Mouse (Mus musculus): Measurements from ENCODE around the gene Gsk3a. TPM values are rescaled to one million over a fixed set of nuclear protein-coding genes. Genes with fewer than 3 reads are reported as not detected.

The Gsk3a gene
- polyA plus RNA-seq, 1 experiment: 77.3 TPM

GRCm38 (mm10) chr7:25283637-25284036, 46.0 kb upstream of the Gsk3a start:
- Histone ChIP-seq H3K4me1 (ENCODE audit: control insufficient read depth, insufficient read depth, low read length) (peaks cover 2% of the 10 kb centered on the region), H3K9me3 (replicated peaks; ENCODE audit: control insufficient read depth, insufficient read depth, low read length, poor library complexity, severe bottlenecking) (no peaks in the 10 kb centered on the region), H3K27ac (ENCODE audit: insufficient read depth, low read length) (no peak overlapping the region), H3K36me3 (ENCODE audit: control insufficient read depth, insufficient read depth, low read length, poor library complexity, severe bottlenecking) (peaks cover 34% of the 10 kb centered on the region), H3K27me3 (ENCODE audit: control insufficient read depth, insufficient read depth, low read length, poor library complexity, severe bottlenecking) (no peaks in the 10 kb centered on the region), H3K4me3 (ENCODE audit: low read depth, low read length) (peak overlapping the region; percentile 79), H3K9ac (ENCODE audit: low read depth, poor library complexity, severe bottlenecking) (peak overlapping the region; percentile 93)
- TF ChIP-seq POLR2A (IDR thresholded peaks at IDR 0.05; ENCODE audit: insufficient read depth, low read length) (no peak), CTCF (IDR thresholded peaks at IDR 0.05; ENCODE audit: low read depth, low read length) (no peak), EP300 (IDR thresholded peaks at IDR 0.05; ENCODE audit: insufficient read depth, low read depth, low read length) (no peak)

GRCm38 (mm10) chr7:25282731-25283211, 45.1 kb upstream of the Gsk3a start:
- TF ChIP-seq EP300 (IDR thresholded peaks at IDR 0.05; ENCODE audit: insufficient read depth, low read depth, low read length) (no peak), CTCF (IDR thresholded peaks at IDR 0.05; ENCODE audit: low read depth, low read length) (no peak), POLR2A (IDR thresholded peaks at IDR 0.05; ENCODE audit: insufficient read depth, low read length) (no peak)
- H3K27ac ChIP-seq (ENCODE audit: insufficient read depth, low read length): peak overlapping the region; percentile 17
- H3K4me3 ChIP-seq (ENCODE audit: low read depth, low read length): peak overlapping the region; percentile 79
- H3K9me3 ChIP-seq (replicated peaks; ENCODE audit: control insufficient read depth, insufficient read depth, low read length, poor library complexity, severe bottlenecking): no peaks in the 10 kb centered on the region
- H3K36me3 ChIP-seq (ENCODE audit: control insufficient read depth, insufficient read depth, low read length, poor library complexity, severe bottlenecking): peaks cover 28% of the 10 kb centered on the region
- H3K27me3 ChIP-seq (ENCODE audit: control insufficient read depth, insufficient read depth, low read length, poor library complexity, severe bottlenecking): no peaks in the 10 kb centered on the region
- peaks cover 3% of the 10 kb centered on the region for H3K4me1 ChIP-seq (ENCODE audit: control insufficient read depth, insufficient read depth, low read length)
- H3K9ac ChIP-seq (ENCODE audit: low read depth, poor library complexity, severe bottlenecking): peak overlapping the region; percentile 93

- Histone ChIP-seq H3K27ac (ENCODE audit: insufficient read depth, low read length) (peak overlapping the region; percentile 32), H3K27me3 (ENCODE audit: control insufficient read depth, insufficient read depth, low read length, poor library complexity, severe bottlenecking) (no peaks in the 10 kb centered on the region), H3K36me3 (ENCODE audit: control insufficient read depth, insufficient read depth, low read length, poor library complexity, severe bottlenecking) (peaks cover 20% of the 10 kb centered on the region), H3K9ac (ENCODE audit: low read depth, poor library complexity, severe bottlenecking) (peak overlapping the region; percentile 93), H3K4me3 (ENCODE audit: low read depth, low read length) (peak overlapping the region; percentile 57), H3K9me3 (replicated peaks; ENCODE audit: control insufficient read depth, insufficient read depth, low read length, poor library complexity, severe bottlenecking) (no peaks in the 10 kb centered on the region), H3K4me1 (ENCODE audit: control insufficient read depth, insufficient read depth, low read length) (peaks cover 7% of the 10 kb centered on the region)
- peak; percentile 91 for TF ChIP-seq POLR2A (IDR thresholded peaks at IDR 0.05; ENCODE audit: insufficient read depth, low read length)
- peak; percentile 5; the same call in 1 of the 2 replicates for TF ChIP-seq EP300 (IDR thresholded peaks at IDR 0.05; ENCODE audit: insufficient read depth, low read depth, low read length)
- TF ChIP-seq CTCF (IDR thresholded peaks at IDR 0.05; ENCODE audit: low read depth, low read length): no peak
Measured at GRCm38 (mm10) chr7:25281734-25282601, 44.3 kb upstream of the Gsk3a start.

- TF ChIP-seq CTCF (IDR thresholded peaks at IDR 0.05; ENCODE audit: low read depth, low read length): no peak
- TF ChIP-seq POLR2A (IDR thresholded peaks at IDR 0.05; ENCODE audit: insufficient read depth, low read length): no peak
- no peak for TF ChIP-seq EP300 (IDR thresholded peaks at IDR 0.05; ENCODE audit: insufficient read depth, low read depth, low read length)
- Histone ChIP-seq H3K36me3 (ENCODE audit: control insufficient read depth, insufficient read depth, low read length, poor library complexity, severe bottlenecking) (peaks cover 13% of the 10 kb centered on the region), H3K27ac (ENCODE audit: insufficient read depth, low read length) (peak overlapping the region; percentile 1), H3K9ac (ENCODE audit: low read depth, poor library complexity, severe bottlenecking) (peak overlapping the region; percentile 27), H3K9me3 (replicated peaks; ENCODE audit: control insufficient read depth, insufficient read depth, low read length, poor library complexity, severe bottlenecking) (no peaks in the 10 kb centered on the region), H3K4me3 (ENCODE audit: low read depth, low read length) (peak overlapping the region; percentile 51), H3K27me3 (ENCODE audit: control insufficient read depth, insufficient read depth, low read length, poor library complexity, severe bottlenecking) (no peaks in the 10 kb centered on the region), H3K4me1 (ENCODE audit: control insufficient read depth, insufficient read depth, low read length) (peaks cover 8% of the 10 kb centered on the region)
Measured at GRCm38 (mm10) chr7:25281166-25281733, 43.6 kb upstream of the Gsk3a start.

- Histone ChIP-seq H3K9ac (ENCODE audit: low read depth, poor library complexity, severe bottlenecking) (peak overlapping the region; percentile 68), H3K27me3 (ENCODE audit: control insufficient read depth, insufficient read depth, low read length, poor library complexity, severe bottlenecking) (no peaks in the 10 kb centered on the region), H3K36me3 (ENCODE audit: control insufficient read depth, insufficient read depth, low read length, poor library complexity, severe bottlenecking) (peaks cover 2% of the 10 kb centered on the region), H3K4me3 (ENCODE audit: low read depth, low read length) (peak overlapping the region; percentile 81), H3K4me1 (ENCODE audit: control insufficient read depth, insufficient read depth, low read length) (peaks cover 11% of the 10 kb centered on the region), H3K27ac (ENCODE audit: insufficient read depth, low read length) (peak overlapping the region; percentile 19), H3K9me3 (replicated peaks; ENCODE audit: control insufficient read depth, insufficient read depth, low read length, poor library complexity, severe bottlenecking) (no peaks in the 10 kb centered on the region)
- TF ChIP-seq CTCF (IDR thresholded peaks at IDR 0.05; ENCODE audit: low read depth, low read length) (no peak), POLR2A (IDR thresholded peaks at IDR 0.05; ENCODE audit: insufficient read depth, low read length) (no peak), EP300 (IDR thresholded peaks at IDR 0.05; ENCODE audit: insufficient read depth, low read depth, low read length) (no peak)
Measured at GRCm38 (mm10) chr7:25279861-25280791, 42.5 kb upstream of the Gsk3a start.
